Mouse (Mus musculus) neural tube, embryonic 10.5 days (tissue): ENCODE data around the gene Gm10518.

Experiments used
- DNase-seq: peaks from one replicate; pipeline ENCODE4 v3.0.0-alpha.2; 2017; ENCODE audit warnings: low spot score; ENCODE audit errors: extremely low spot score

Gene Gm10518

DNA sequence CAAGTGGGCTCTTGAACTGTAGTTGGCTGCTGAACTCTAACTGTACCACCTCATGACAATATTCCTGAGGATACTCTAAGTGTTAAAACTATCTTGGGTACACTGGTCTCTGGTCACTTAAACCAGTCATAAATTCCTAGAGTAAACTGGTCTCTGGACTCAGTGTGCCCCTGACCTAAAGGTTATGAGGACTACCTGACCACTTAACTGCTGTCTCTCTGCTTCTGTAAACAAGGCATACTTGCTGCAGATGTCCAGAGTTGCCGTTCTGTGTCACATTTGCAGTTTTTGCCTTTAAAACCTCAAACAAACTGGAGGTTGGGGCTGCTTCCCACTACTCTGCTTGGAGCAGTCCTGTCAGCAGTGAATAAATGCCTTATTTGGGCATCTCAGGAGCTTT is 30.4 kb downstream of the Gm10518 start:
- DNase-seq = no peak

DNA sequence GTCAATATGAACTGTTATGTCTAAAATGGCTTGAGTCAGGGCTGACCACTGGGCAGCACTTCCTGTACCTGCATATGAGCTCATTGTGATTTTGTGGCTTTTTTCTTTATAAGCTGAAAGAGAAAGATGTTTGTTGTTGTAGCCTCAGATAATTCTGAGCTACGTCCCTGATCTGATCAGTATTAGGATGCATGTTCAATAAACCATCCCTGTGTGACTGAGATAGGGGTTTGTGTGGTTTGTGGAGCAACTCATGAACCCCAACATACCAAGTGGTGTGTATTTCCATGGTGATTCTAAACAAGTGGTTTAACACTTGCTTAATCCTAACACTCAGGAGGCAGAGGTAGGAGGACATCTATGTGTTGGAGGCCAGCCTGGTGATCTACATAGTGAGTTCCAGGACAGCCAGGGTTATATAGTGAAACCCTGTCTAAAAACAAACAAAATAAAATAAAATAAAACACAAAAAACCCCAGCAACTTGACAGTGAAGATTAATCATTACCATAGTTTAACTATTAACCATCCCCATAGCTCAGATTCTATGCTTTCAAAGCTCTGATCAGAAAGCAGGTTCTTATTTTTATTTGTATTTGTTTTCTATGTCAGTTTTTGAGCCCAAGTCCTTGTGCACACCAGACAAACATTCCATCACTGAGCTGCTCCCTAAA is 32.7 kb downstream of the Gm10518 start:
- no peak for DNase-seq

DNA sequence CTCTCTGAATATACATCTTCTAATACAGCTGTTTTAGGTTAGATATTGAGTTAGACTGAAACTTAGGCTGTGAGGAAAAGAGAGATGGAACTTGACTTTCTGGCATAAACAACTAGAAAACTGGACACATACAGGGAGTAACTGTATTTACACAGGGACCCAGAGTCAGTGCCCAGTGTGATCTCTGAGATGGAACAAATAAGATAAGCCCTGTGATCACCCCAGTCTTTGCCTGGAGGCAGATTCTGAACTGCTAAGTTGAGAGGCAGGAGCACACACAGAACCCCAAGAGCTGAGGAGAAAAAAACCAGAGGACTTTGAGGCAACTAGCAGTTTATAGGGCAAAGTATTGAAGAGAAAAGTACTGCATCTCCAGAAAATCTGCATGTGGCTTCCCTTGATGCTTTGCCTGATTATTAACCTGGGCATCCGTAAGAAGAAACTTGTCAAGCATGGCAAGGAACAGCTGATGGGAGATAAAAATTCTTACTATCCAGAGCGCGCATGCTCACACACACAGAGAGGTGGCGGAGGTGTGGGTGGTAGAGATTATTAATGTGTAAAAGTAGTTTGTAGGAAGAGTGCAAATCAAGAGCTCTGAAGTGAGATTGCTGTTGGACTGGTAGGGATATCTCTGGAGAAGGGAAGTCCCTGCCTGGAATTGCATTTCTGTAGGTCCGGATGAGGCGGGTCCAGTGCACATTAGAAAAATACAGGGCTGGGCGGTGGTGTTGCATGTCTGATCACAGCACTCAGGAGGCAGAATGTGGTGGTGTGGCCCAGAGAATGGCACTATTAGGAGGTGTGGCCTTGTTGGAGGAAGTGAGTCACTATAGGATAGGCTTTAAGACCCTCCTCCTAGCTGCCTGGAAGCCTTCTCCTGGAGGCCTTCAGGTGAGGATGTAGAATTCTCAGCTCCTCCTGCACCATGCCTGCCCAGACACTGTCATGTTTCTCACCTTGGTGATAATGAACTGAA is 33.5 kb downstream of the Gm10518 start:
- DNase-seq = no peak

DNA sequence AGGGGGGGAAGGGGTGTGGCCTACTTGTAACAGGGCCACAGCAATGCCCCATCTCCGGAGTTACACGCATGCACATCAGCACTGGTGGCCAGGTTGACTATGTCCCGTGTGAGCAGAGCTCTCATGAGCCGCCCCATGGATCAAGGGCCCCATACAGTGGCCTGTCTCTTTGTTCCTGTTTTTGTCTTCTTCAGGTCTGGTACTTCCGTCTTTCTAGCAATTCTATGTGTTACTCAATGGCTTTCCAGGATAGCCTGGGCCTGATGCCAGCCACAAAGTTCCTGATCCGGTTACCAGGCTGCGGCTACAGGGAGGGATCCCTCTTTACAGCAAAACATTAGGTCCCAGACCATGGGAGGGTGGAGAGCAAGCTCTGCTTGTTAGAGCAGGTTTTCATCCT is 39.4 kb downstream of the Gm10518 start:
- DNase-seq = no peak

DNA sequence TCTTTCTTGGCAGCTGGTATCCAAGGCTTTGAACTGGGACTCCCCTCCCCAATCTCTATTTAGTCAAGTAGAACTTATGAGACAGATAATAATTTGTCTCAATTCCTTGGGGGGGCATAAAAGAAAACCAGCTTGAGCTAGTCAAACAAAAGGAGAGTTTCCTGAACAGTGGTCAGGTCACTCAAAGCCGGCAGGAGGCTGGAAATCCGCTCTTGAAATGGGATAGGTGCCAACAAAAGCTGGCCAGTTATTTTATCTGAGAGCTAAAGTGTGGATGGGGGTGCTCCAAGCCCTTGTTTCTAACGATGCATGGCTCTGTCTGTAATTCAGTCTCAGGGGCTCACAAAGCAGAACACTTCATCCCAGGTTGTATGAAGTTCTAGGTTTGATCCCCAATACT is 40.8 kb downstream of the Gm10518 start:
- no peak for DNase-seq

DNA sequence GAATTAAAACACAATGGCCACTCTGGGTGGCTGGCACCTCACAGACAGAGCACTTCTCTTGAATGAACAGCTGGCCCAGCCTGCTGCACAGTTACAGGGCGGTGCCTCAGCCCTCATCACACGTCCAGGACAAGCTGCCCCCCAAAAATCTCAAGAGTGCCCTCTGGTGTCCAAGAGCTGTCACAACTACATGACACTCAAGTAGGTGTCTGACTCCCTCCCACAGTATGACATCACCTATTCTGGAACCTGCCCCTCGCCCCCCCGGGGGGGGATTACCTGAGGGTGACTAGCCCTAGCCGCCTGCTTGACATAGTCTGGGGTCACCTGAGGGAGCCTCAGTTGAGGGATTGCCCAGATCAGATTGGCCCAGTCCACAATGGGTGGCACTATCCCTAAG is 41.7 kb downstream of the Gm10518 start:
- DNase-seq = peak; percentile 55

DNA sequence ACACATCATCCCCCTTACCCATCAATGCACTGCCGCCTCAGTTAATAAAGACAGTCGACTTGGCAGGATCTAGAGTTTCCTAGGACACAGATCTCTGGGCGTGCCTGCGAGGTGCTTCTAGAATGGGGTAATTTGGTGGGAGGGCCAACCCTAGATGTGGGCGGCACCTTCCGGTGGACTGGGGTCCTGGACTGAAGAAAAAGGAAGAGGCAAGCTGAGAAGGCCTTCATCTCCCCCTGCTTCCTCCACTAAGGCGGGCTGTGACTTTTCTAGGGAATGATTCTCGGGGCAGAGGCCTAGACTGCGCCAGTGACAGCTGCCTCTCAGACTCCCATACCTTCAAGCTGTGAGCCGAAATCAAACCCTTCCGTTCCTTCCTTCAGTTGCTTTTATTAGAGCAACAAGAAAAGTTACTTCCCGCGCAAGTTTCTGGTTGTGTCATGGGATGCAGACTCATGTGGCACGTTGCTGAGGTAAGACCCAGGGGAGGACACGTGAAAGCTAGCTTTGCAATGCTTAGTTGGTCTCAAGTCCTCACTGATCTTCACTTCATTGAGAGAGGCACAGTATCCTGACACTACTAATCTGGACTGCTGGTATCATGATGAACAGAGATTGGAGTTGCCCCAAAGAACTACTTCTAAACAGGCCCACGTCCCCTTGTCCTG is 42.8 kb downstream of the Gm10518 start:
- DNase-seq = no peak

DNA sequence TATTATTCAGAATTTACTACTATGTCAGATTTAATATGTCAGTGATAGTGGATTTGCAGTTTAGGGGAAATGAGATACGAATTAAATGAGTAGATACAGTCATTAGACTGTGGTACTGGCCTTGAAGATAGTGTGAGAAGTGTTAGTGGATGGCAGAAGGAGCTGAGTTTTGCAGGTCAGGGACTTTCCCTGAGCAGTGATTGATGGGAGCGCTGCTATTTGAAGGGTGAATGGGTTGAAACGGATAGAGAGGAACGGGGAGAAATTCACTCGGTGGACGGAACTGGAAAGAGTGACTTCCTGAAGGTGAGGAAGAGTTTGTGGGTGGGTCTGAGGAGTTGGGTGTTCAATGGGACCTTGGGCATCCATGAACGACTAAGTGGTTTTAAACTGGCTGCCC is 44.0 kb downstream of the Gm10518 start:
- DNase-seq = no peak

DNA sequence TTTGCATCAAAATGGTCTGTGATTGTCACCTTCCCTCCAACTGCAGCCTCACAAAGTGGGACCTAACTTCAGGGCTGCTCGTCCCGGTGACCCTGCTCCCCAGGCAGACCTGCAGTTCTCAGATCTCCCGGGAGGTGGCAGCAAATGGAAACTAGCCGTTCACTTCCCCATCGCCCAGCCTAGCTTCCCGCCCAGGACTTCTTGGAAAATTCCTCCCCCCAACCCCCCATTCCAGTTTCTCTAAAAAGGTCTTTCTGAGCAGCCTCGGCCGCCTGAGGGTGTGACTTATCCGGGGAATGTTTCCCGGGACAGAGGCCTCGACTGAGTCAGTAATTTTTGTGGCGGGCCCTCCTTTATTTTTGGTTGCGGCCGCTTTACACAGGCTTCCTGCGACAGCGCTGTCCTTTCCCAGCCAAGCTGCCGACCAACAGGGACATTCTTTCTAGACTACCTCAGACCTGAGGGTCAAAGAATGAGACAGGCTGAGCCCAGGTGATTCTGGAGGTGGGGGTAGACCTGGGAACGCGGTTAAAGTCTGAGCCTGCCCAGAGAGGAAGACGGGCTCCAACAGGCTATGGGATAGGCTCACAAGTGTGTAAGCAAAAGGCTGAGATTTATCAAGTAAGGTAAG is 44.7 kb downstream of the Gm10518 start:
- peak; percentile 93 for DNase-seq

DNA sequence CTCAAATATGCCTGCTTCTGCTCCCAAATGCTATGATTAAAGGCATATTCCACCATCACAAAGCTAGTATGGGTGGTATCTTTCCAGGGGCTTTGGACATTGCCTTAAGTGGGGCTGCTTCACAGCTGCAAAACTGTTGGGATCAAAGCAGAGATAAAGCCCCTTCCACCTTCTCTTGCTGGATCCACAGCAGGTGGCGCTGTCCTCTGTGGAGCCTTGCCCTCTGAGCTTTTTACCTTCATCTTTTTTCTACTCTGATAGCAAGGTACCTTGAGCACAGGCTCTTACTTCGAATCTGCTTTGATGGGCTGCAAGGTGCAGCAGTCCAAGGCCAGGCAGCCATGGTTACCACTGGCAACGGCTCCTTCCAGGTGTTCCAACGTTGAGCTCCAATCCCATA is 50.2 kb downstream of the Gm10518 start:
- DNase-seq = no peak
